Mouse (Mus musculus): ENCODE measurements around the gene Tomm40. TPM values are rescaled to one million over a fixed set of nuclear protein-coding genes. Genes with fewer than 3 reads are reported as not detected.
"Not testable (repeated sequence)": the region's sequence is repeated elsewhere in the genome, so short reads cannot be mapped to it uniquely, and the experiment has no call there.

Tomm40 gene
- polyA plus RNA-seq, 1 experiment from 2014 or later: 51.8 TPM

GRCm38 (mm10) chr7:19686927-19687583, 28.2 kb downstream of the Tomm40 start:
- H3K27me3 ChIP-seq (ENCODE audit: control insufficient read depth, insufficient read depth, low read depth, low read length); H3K4me3 ChIP-seq (ENCODE audit: low read depth, low read length); H3K9ac ChIP-seq (ENCODE audit: low read depth, low read length); H3K9me3 ChIP-seq (replicated peaks; ENCODE audit: control insufficient read depth, low read length); H3K4me2 ChIP-seq (ENCODE audit: low read depth, low read length); H3K36me3 ChIP-seq (ENCODE audit: control insufficient read depth, insufficient read depth): not testable (repeated sequence)
- Histone ChIP-seq H3K4me1 (ENCODE audit: control insufficient read depth, low read depth, low read length) (peaks cover 16% of the 10 kb centered on the region), H3K27ac (ENCODE audit: low read length) (peak overlapping the region; percentile 87)
- peak; percentile 47 for ATAC-seq (ENCODE audit: low read depth)
- WGBS (ENCODE audit: insufficient replicate concordance): 24% methylated on average over 8 of the region's 8 CpGs

- 63% methylated on average over 6 of the region's 6 CpGs for WGBS (ENCODE audit: insufficient replicate concordance)
- H3K9ac ChIP-seq (ENCODE audit: low read depth, low read length): no peak overlapping the region
- H3K27me3 ChIP-seq (ENCODE audit: control insufficient read depth, insufficient read depth, low read depth, low read length): no peaks in the 10 kb centered on the region
- no peak overlapping the region for H3K4me2 ChIP-seq (ENCODE audit: low read depth, low read length)
- no peaks in the 10 kb centered on the region for H3K9me3 ChIP-seq (replicated peaks; ENCODE audit: control insufficient read depth, low read length)
- ATAC-seq (ENCODE audit: low read depth): peak; percentile 76
- no peak overlapping the region for H3K4me3 ChIP-seq (ENCODE audit: low read depth, low read length)
- peaks cover 19% of the 10 kb centered on the region for H3K4me1 ChIP-seq (ENCODE audit: control insufficient read depth, low read depth, low read length)
- peak overlapping the region; percentile 87 for H3K27ac ChIP-seq (ENCODE audit: low read length)
- H3K36me3 ChIP-seq (ENCODE audit: control insufficient read depth, insufficient read depth): no peaks in the 10 kb centered on the region
Observed at GRCm38 (mm10) chr7:19686521-19686920, 28.7 kb downstream of the Tomm40 start.

- H3K4me3 ChIP-seq (ENCODE audit: low read depth, low read length): no peak overlapping the region
- peak overlapping the region; percentile 87 for H3K27ac ChIP-seq (ENCODE audit: low read length)
- 43% methylated on average over 4 of the region's 4 CpGs for WGBS (ENCODE audit: insufficient replicate concordance)
Observed at GRCm38 (mm10) chr7:19685374-19685773, 29.9 kb downstream of the Tomm40 start.

GRCm38 (mm10) chr7:19683771-19684201, 31.5 kb downstream of the Tomm40 start:
- H3K9me3 ChIP-seq (replicated peaks; ENCODE audit: control insufficient read depth, low read length): no peaks in the 10 kb centered on the region
- peak overlapping the region; percentile 66 for H3K27ac ChIP-seq (ENCODE audit: low read length)
- H3K4me3 ChIP-seq (ENCODE audit: low read depth, low read length): no peak overlapping the region
- H3K36me3 ChIP-seq (ENCODE audit: control insufficient read depth, insufficient read depth): no peaks in the 10 kb centered on the region
- peaks cover 19% of the 10 kb centered on the region for H3K4me1 ChIP-seq (ENCODE audit: control insufficient read depth, low read depth, low read length)
- H3K4me2 ChIP-seq (ENCODE audit: low read depth, low read length): no peak overlapping the region
- ATAC-seq (ENCODE audit: low read depth): no peak
- H3K9ac ChIP-seq (ENCODE audit: low read depth, low read length): no peak overlapping the region
- WGBS (ENCODE audit: insufficient replicate concordance): 55% methylated on average over 6 of the region's 6 CpGs
- H3K27me3 ChIP-seq (ENCODE audit: control insufficient read depth, insufficient read depth, low read depth, low read length): no peaks in the 10 kb centered on the region

More at GRCm38 (mm10) chr7:19685374-19685773, 29.9 kb downstream of the Tomm40 start:
- Histone ChIP-seq H3K27me3 (ENCODE audit: control insufficient read depth, insufficient read depth, low read depth, low read length) (no peaks in the 10 kb centered on the region), H3K36me3 (ENCODE audit: control insufficient read depth, insufficient read depth) (no peaks in the 10 kb centered on the region), H3K4me2 (ENCODE audit: low read depth, low read length) (no peak overlapping the region), H3K9ac (ENCODE audit: low read depth, low read length) (no peak overlapping the region), H3K9me3 (replicated peaks; ENCODE audit: control insufficient read depth, low read length) (no peaks in the 10 kb centered on the region), H3K4me1 (ENCODE audit: control insufficient read depth, low read depth, low read length) (peaks cover 19% of the 10 kb centered on the region)
- ATAC-seq (ENCODE audit: low read depth): peak; percentile 66

GRCm38 (mm10) chr7:19682979-19683378, 32.3 kb downstream of the Tomm40 start:
- Histone ChIP-seq H3K27ac (ENCODE audit: low read length) (no peak overlapping the region), H3K36me3 (ENCODE audit: control insufficient read depth, insufficient read depth) (no peaks in the 10 kb centered on the region), H3K27me3 (ENCODE audit: control insufficient read depth, insufficient read depth, low read depth, low read length) (no peaks in the 10 kb centered on the region), H3K9ac (ENCODE audit: low read depth, low read length) (no peak overlapping the region), H3K9me3 (replicated peaks; ENCODE audit: control insufficient read depth, low read length) (no peaks in the 10 kb centered on the region), H3K4me2 (ENCODE audit: low read depth, low read length) (no peak overlapping the region), H3K4me3 (ENCODE audit: low read depth, low read length) (no peak overlapping the region), H3K4me1 (ENCODE audit: control insufficient read depth, low read depth, low read length) (peaks cover 19% of the 10 kb centered on the region)
- no peak for ATAC-seq (ENCODE audit: low read depth)
- 60% methylated on average over 3 of the region's 3 CpGs for WGBS (ENCODE audit: insufficient replicate concordance)

- H3K27me3 ChIP-seq (ENCODE audit: control insufficient read depth, insufficient read depth, low read depth, low read length): no peaks in the 10 kb centered on the region
- WGBS (ENCODE audit: insufficient replicate concordance): 42% methylated on average over 8 of the region's 8 CpGs
- peak within 1 kb of the TSS; percentile 39 for H3K4me3 ChIP-seq (ENCODE audit: low read depth, low read length)
- H3K9me3 ChIP-seq (replicated peaks; ENCODE audit: control insufficient read depth, low read length): no peaks in the 10 kb centered on the region
- H3K27ac ChIP-seq (ENCODE audit: low read length): peak within 1 kb of the TSS; percentile 69
- ATAC-seq (ENCODE audit: low read depth): peak; percentile 57
- H3K4me1 ChIP-seq (ENCODE audit: control insufficient read depth, low read depth, low read length): peaks cover 19% of the 10 kb centered on the region
- peak within 1 kb of the TSS; percentile 37; the same call in 1 of the 2 replicates for H3K9ac ChIP-seq (ENCODE audit: low read depth, low read length)
- peak within 1 kb of the TSS; percentile 33 for H3K4me2 ChIP-seq (ENCODE audit: low read depth, low read length)
- H3K36me3 ChIP-seq (ENCODE audit: control insufficient read depth, insufficient read depth): no peaks in the 10 kb centered on the region
Observed at GRCm38 (mm10) chr7:19681202-19681694, 34.0 kb downstream of the Tomm40 start, which contains the start of the genes Gm44805 and Apoc4. TSS of gene Gm44805 (minus strand) at chr7:19681423. TSS of gene Apoc4 (minus strand) at chr7:19681479.

GRCm38 (mm10) chr7:19680702-19681101, 34.5 kb downstream of the Tomm40 start:
- Histone ChIP-seq H3K9me3 (replicated peaks; ENCODE audit: control insufficient read depth, low read length) (no peaks in the 10 kb centered on the region), H3K27me3 (ENCODE audit: control insufficient read depth, insufficient read depth, low read depth, low read length) (no peaks in the 10 kb centered on the region), H3K36me3 (ENCODE audit: control insufficient read depth, insufficient read depth) (no peaks in the 10 kb centered on the region), H3K4me1 (ENCODE audit: control insufficient read depth, low read depth, low read length) (peaks cover 19% of the 10 kb centered on the region), H3K4me2 (ENCODE audit: low read depth, low read length) (peak overlapping the region; percentile 33), H3K4me3 (ENCODE audit: low read depth, low read length) (peak overlapping the region; percentile 39), H3K27ac (ENCODE audit: low read length) (peak overlapping the region; percentile 69), H3K9ac (ENCODE audit: low read depth, low read length) (peak overlapping the region; percentile 37; the same call in 1 of the 2 replicates)
- ATAC-seq (ENCODE audit: low read depth): peak; percentile 5; the same call in 1 of the 2 replicates
- WGBS (ENCODE audit: insufficient replicate concordance): 41% methylated on average over 2 of the region's 2 CpGs

GRCm38 (mm10) chr7:19678901-19679300, 36.3 kb downstream of the Tomm40 start:
- H3K36me3 ChIP-seq (ENCODE audit: control insufficient read depth, insufficient read depth): no peaks in the 10 kb centered on the region
- H3K9me3 ChIP-seq (replicated peaks; ENCODE audit: control insufficient read depth, low read length): no peaks in the 10 kb centered on the region
- WGBS (ENCODE audit: insufficient replicate concordance): 68% methylated on average over 3 of the region's 3 CpGs
- H3K27me3 ChIP-seq (ENCODE audit: control insufficient read depth, insufficient read depth, low read depth, low read length): no peaks in the 10 kb centered on the region
- no peak overlapping the region for H3K4me3 ChIP-seq (ENCODE audit: low read depth, low read length)
- H3K9ac ChIP-seq (ENCODE audit: low read depth, low read length): no peak overlapping the region
- H3K27ac ChIP-seq (ENCODE audit: low read length): peak overlapping the region; percentile 55; the same call in 1 of the 2 replicates
- H3K4me2 ChIP-seq (ENCODE audit: low read depth, low read length): peak overlapping the region; percentile 33
- no peak for ATAC-seq (ENCODE audit: low read depth)
- H3K4me1 ChIP-seq (ENCODE audit: control insufficient read depth, low read depth, low read length): peaks cover 10% of the 10 kb centered on the region

GRCm38 (mm10) chr7:19677872-19678271, 37.4 kb downstream of the Tomm40 start, which contains the start of gene Apoc2:
TSS of gene Apoc2 (minus strand) at chr7:19677941.
- no peaks in the 10 kb centered on the region for H3K9me3 ChIP-seq (replicated peaks; ENCODE audit: control insufficient read depth, low read length)
- H3K9ac ChIP-seq (ENCODE audit: low read depth, low read length): no peak within 1 kb of the TSS; the same call in 1 of the 2 replicates
- H3K36me3 ChIP-seq (ENCODE audit: control insufficient read depth, insufficient read depth): no peaks in the 10 kb centered on the region
- H3K27ac ChIP-seq (ENCODE audit: low read length): peak within 1 kb of the TSS; percentile 55
- H3K27me3 ChIP-seq (ENCODE audit: control insufficient read depth, insufficient read depth, low read depth, low read length): no peaks in the 10 kb centered on the region
- H3K4me3 ChIP-seq (ENCODE audit: low read depth, low read length): no peak within 1 kb of the TSS
- ATAC-seq (ENCODE audit: low read depth): peak; percentile 22; the same call in 1 of the 2 replicates
- H3K4me1 ChIP-seq (ENCODE audit: control insufficient read depth, low read depth, low read length): peaks cover 6% of the 10 kb centered on the region
- 61% methylated on average over 8 of the region's 8 CpGs for WGBS (ENCODE audit: insufficient replicate concordance)
- peak within 1 kb of the TSS; percentile 33 for H3K4me2 ChIP-seq (ENCODE audit: low read depth, low read length)
